ENCODE assay signal across 9 mouse cellular contexts in genomic region chr5:119480191-119481190, GRCm38 (mm10).
DNase-seq lines count a peak whose midpoint lies in the region; ATAC-seq and TF ChIP-seq lines count a peak whose summit lies in the region.
"Had no signal": no experiment of that assay in that cellular context is flagged by ENCODE, and none has a peak within 500 bp of the region (broad histone marks: within the 10 kb centered on the region; RNA-seq: fewer than 3 reads in every experiment).

No protein-coding gene starts in this region.

- H3K4me1 ChIP-seq in kidney, embryonic 14.5 days (ENCODE audit: control insufficient read depth, insufficient read depth, low read length): peaks cover 7% of the 10 kb centered on the region; the same call in 1 of the 2 replicates
- H3K4me1 ChIP-seq in limb, embryonic 15.5 days: peaks cover 13% of the 10 kb centered on the region

- WGBS in kidney, embryonic 14.5 days: 22% methylated on average over 28 of the region's 28 CpGs
- 30% methylated on average over 28 of the region's 28 CpGs for WGBS in limb, embryonic 15.5 days

- H3K36me3 ChIP-seq in kidney, embryonic 14.5 days (ENCODE audit: control insufficient read depth, insufficient read depth, low read length): no peaks in the 10 kb centered on the region
- no peaks in the 10 kb centered on the region for H3K36me3 ChIP-seq in limb, embryonic 15.5 days

- no peak for TF ChIP-seq CTCF in brain, embryonic 14.5 days (IDR thresholded peaks at IDR 0.05; ENCODE audit: borderline replicate concordance, extremely low read depth, insufficient read depth, insufficient read length)

- DNase-seq in kidney, postnatal 25 days: no peak
- peak; percentile 67 for DNase-seq in brain, embryonic 14.5 days (ENCODE audit: low read depth)
- DNase-seq in frontal cortex, postnatal 36 days (ENCODE audit: low spot score in 2 of 2): peak; percentile 13 to 35
- DNase-seq in cerebellum, postnatal 4 days (ENCODE audit: low spot score in 2 of 2): no peak
- no peak for DNase-seq in spleen, postnatal 4 days (ENCODE audit: low spot score in 2 of 2)

- peak; percentile 75 for ATAC-seq in kidney, embryonic 14.5 days (ENCODE audit: low FRiP score, low TSS enrichment)
- 0 out of 2 replicates have a peak, but pooled peaks have one; percentile 48 for ATAC-seq in limb, embryonic 15.5 days (ENCODE audit: insufficient number of reproducible peaks, low FRiP score, low TSS enrichment, low read depth)
- ATAC-seq in monocyte, adult 5-6 weeks (replicated peaks; ENCODE audit: insufficient number of reproducible peaks, low FRiP score, low TSS enrichment, poor library complexity, severe bottlenecking): no peak

- H3K27ac ChIP-seq in kidney, embryonic 14.5 days (ENCODE audit: low read depth, low read length): peak overlapping the region; percentile 43; the same call in 1 of the 2 replicates
- H3K27ac ChIP-seq in limb, embryonic 15.5 days: 0 out of 2 replicates have a peak overlapping the region, but pooled peaks have one; percentile 7
- H3K27ac ChIP-seq: liver, embryonic 14.5 days had no signal

- H3K4me2 ChIP-seq in kidney, embryonic 14.5 days (replicated peaks; ENCODE audit: low read depth, low read length): no peak overlapping the region; the same call in 1 of the 2 replicates
- H3K4me2 ChIP-seq in limb, embryonic 15.5 days: no peak overlapping the region

- no peak overlapping the region for H3K9ac ChIP-seq in kidney, embryonic 14.5 days (ENCODE audit: low read depth, low read length)
- no peak overlapping the region for H3K9ac ChIP-seq in limb, embryonic 15.5 days
- H3K9ac ChIP-seq: liver, embryonic 14.5 days had no signal

- no peak for TF ChIP-seq POLR2A in brain, embryonic 14.5 days (IDR thresholded peaks at IDR 0.05; ENCODE audit: borderline replicate concordance, extremely low read depth, insufficient read depth, insufficient read length, poor library complexity, severe bottlenecking)

- no peak overlapping the region for H3K4me3 ChIP-seq in kidney, embryonic 14.5 days (ENCODE audit: low read length)
- no peak overlapping the region for H3K4me3 ChIP-seq in limb, embryonic 15.5 days

- H3K27me3 ChIP-seq in kidney, embryonic 14.5 days (ENCODE audit: control insufficient read depth, insufficient read depth, low read length): no peaks in the 10 kb centered on the region
- H3K27me3 ChIP-seq in limb, embryonic 15.5 days: no peaks in the 10 kb centered on the region

- 0 out of 2 replicates have a peak, but pooled peaks cover 4% of the 10 kb centered on the region for H3K9me3 ChIP-seq in kidney, embryonic 14.5 days (ENCODE audit: control insufficient read depth, low read length)
- no peaks in the 10 kb centered on the region for H3K9me3 ChIP-seq in limb, embryonic 15.5 days

Comparison
In these comparisons a context has a peak if more than half of its experiments do, and no peak if none do; other contexts are left out.
1. DNase-seq: peak in brain, embryonic 14.5 days (single experiment) and frontal cortex, postnatal 36 days (2 of 2); none in kidney, postnatal 25 days (0 of 2), cerebellum, postnatal 4 days (0 of 2) and spleen, postnatal 4 days (0 of 2).